Mouse (Mus musculus): ENCODE measurements around the gene Gm20441.

The Gm20441 gene

DNA sequence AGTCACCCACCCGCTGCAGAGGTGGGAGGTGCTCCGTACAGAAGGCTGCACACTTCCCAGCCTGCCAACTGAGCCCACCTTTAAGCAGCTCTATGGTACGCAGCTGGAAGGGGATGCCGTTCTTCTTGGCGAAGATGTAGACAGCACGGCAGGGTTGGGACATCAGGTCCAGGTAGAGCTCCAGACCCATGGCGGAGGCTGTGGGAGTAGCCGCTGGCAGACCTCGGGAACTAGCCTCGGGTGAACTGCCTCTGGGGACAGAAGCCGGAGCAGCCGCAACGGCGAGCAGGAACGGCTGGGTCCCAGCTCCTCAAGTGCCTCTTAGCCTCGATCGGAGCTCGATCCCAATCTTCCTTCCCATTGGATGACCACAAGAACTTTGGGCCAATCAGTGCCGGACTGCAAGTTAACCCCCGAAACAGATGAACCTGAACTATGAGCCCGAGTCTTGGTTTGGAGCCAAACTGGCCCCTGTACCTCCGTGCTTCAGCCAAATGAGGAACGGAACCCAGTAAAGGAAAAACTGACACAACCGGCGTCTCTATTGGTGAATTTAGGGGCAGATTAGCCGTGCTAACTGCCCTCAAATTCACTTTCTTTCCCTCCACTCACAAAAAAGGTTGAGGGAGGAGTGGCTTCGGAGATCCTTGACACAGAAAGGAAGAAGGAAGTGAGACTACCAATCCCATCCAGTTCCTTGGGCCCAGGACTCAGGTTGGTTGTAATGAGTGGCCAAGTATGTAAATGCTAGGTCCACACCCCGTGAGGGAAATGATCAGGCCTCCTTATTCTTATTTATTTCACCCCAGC is at the start of gene Gm20441, which contains the start of gene Gstt3:
Gene Gm20441, minus strand, starts transcription at position 186 of the 810 bp plus-strand sequence.
Gene Gstt3, minus strand, starts transcription at position 646 of the 810 bp plus-strand sequence.
- peak; percentile 63 for DNase-seq

DNA sequence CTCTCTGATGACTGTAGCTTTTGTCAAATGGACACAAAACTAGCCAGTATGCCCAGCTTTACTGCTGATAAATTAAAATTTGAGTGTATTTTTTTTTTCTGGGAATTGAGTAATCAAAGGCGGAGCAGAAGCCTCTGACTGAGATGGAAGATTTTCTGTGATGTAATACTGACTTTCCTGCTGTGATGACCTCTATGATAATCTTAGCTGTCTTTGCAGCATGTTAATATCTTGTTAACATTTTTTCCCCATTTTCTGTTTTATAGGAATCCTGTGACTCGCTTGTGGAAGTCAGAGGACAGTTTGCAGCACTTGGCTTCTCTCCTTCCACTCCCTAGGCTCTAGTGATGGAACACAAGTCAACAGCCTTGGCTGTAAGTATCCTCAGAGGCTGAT is 49.5 kb upstream of the Gm20441 start:
- DNase-seq: no peak

DNA sequence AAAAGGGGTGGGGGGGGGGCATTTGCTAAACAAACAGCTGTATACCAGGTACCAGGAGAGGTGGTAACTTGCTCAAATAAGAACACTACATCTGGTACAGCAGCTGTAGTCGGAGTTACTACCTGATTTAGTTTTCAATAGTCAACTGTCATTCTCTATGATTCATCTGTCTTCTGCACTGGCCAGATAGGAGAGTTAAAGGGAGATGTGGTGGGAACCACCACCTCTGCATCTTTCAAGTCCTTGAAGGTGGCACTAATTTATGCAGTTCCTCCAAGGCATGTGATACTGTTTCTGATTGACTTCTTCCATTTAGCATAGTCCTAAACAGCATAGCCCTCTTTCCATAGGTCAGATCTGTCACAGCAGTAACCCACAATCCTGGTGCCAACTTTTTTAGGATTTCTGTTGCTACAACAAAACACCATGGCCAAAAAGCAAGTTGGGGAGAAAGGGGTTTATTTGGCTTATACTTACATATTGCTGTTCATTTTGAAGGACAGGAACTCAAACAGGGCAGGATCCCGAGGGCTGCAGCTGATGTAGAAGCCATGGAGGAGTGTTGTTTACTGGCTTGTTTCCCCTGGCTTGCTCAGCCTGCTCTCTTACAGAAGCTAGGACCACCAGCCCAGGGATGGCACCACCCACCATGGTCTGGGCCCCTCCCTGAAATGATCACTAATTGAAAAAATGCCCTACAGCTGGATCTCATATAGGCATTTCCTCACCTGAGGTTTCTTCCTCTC is 48.9 kb upstream of the Gm20441 start:
- no peak for DNase-seq

DNA sequence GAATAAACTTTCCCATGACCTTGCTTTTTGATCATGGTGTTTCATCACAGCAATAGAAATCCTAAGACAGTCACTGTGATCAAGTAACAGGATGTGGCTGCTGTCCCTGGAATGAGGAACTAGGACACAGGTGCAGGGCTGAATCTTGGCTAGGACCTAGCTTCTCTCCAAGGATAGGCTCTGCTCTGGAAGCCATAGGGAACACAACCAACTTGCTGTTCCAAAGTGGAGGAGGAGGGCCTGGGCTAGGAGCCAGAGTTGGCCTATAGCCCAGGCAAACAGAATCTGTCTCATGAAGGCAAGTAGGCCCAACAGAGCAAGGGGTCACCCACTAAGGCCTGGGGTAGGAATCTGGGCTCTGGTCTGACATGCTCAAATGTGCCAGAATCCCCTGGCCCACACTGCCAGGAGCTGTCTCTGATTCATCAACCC is 47.8 kb upstream of the Gm20441 start:
- no peak for DNase-seq

DNA sequence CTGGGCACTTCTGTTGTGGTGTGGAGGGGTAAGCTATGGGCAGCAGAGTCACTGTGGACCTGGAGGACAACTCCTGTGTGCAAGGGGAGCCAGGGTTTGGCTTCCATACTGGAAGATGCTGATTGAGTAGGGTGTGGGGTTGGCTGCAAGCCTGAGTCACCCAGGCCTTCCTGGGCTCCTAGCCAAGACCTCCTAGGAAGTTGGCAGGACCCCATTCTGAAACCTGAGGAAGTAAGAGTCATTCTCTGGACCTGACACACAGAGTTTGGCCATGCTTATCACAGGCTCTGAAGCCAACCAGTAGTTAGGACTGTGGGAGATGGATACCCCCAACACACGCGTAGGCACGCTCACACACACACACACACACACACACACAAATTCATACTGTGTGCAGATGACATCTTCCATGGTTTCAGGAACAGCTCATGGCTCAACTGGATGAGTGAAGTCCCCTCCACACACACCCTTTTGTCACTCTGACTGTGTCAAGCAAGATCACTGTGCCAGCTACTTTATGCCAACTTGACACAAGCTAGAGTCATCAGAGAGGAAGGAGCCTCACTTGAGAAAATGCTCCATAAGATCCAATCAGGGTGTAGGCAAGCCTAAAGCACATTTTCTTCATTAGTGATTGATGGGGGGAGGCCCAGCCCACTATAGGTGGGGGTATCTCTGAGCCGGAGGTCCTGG is 47.1 kb upstream of the Gm20441 start:
- DNase-seq: no peak

DNA sequence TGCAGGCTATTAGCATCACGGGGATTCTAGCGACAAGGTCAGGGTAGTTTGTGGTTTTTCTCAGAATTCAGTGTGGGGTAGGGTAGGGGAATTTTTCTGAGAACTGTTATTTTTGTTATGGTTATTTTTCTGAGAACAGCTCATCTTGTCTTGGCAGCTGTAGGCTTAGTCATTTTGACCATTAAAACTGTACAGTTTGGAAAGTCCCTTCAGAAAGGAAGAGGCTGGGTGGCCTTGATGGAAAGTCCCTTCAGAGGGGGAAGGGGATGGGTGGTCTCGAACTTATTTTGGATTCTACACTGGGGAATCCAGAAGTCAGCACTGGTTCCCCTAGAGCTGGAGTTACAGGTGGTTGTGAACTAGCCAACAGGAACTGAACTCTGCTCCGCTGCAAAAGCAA is 43.8 kb upstream of the Gm20441 start:
- no peak for DNase-seq

DNA sequence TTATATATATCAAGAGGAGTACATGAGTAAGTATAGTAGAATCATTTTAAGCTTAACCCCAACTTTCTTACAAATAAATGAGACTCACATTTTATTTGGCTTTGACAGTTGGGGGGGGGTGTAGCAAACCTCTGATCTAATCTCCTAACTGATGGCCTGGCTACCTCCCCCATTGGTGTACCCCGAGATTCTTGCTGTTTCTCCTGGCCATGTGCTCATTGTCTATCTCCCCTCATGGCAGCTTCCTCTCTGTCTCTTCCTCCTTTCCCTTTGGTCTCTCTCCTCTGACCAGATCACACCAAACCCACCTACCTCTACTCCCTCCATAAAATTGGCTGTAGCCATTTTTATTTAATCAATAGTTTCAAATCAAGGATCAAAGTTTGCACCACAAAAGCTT is 43.0 kb upstream of the Gm20441 start:
- DNase-seq: no peak

DNA sequence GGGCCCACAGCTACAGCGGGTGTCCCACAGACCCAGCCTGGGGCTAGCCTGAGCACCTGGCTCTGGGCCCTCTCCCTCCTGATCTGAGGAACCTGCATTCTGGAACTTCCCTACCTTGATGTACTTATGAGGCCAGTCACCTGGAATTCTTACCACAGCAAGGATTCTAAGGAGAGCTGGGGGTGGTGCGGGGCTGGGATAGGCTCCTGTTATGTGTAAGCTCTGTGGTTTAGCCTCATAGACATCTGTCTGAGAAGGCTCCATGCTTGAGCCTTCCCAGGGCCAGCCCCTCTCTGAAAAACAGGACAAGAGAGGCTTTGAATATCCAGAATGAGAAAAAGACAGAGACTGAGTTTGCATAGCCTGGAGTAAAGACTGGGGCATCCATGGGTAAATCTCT is 41.7 kb upstream of the Gm20441 start, which contains the start of gene Gstt4:
Gene Gstt4, minus strand, starts transcription at position 101 of the 400 bp plus-strand sequence.
- DNase-seq: no peak

DNA sequence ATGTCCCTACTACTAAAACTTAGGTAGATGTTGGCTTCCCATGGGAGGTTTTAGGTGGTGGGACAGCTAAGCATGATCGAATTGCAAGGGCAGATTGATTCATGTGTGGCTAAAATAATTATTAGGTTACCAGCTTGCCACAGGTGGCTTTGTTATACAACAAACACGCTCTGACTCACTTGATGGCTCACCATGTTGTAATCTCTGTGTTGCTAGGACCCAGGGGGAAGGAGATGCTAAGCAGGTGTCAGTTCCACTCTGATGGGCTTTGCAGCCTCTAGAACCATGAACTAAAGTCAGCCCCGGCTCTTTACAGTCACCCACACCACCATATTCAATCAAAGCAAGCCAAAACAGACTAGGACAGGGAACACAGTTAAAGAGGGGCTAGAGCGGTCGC is 39.1 kb upstream of the Gm20441 start:
- no peak for DNase-seq

DNA sequence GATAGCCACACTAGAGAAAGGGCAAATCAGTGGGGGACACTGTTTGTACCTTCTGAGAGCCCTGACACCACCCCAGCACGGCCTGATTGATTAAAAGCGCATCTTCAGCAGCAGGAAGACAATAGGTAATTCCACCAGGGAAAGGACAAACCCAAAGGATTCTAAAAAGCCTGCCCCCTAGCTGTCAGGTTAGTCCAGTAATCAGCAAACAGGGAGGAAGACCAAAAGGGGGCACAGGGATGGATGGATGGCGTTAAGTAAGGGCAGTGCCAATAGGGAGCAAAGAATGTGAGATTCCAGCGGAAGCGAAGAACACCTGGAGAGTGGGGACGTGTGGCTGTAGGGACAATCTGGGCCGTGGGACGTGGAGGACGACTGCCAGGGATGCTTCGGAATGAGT is 37.9 kb upstream of the Gm20441 start:
- no peak for DNase-seq

DNA sequence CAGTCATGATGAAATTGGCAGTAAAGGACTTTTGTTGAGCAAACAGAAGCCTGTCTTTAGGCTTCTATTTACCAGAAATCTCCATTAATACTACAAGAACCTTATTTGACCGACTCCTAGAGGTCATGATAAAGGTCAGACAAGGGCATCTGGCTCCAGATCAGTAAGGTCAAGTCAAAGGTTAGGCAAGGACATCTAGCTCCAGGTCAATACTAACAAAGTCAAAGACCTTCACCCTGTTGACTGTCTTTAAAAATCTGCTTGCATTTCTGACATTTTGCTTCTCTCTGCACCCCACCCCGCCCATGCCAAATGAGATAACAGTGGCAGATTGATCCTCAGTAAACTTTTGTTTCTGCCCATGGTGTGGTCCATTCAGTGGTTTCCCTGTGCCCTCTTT is 23.5 kb upstream of the Gm20441 start:
- DNase-seq: no peak

DNA sequence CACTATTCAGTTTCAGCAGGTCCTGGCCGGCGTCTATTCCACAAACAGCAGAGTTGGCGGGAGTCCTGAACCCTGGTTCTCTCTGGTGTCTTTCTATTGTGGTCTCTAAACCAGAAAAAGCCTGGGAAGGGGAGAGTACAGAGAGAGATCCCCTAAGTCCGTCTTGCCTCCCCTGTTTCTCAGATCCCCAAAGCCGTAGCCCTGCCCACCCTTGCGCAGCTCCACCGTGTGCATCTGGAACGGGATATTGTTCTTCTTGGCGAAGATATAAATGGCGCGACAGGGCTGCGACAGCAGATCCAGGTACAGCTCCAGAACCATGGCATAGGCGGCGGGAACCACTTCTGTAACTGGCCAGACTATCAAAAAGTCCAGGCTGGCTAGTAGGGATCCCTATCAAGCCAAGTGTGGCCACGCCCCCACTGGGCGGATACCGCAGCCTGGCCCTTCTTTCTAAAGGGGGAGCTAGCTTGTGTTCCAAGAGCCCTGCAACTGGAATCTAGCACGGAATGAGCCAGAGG is 17.5 kb upstream of the Gm20441 start, which contains the start of gene Gstt1:
Gene Gstt1, minus strand, starts transcription at position 409 of the 521 bp plus-strand sequence.
- peak; percentile 67 for DNase-seq

DNA sequence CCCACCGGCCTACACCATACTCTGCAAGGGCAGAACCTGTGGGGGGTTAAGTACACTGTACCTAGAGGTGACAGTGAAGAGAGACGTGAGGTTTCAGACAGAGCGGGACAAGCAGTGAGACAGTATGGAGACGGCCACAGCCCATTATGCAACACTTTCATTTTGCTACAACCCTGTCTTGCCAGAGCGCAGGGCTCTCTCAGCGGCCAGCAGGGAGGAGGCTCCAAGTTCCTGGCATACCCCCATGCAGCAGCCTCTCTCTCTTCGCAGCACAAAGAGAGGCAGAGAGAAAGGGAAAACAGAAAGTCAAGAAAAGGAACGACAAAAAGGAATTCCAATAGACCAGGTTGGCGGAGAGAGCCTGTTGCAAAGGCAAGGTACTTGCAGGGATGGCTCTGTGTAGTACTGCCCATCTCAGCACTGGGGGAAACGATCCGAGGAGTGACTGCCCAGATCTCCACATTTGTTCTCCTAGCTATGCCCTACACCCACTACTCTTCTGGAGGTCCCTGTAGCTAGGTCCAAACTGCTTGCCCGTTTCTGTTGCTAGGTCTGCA is 16.9 kb upstream of the Gm20441 start:
- peak; percentile 49 for DNase-seq

DNA sequence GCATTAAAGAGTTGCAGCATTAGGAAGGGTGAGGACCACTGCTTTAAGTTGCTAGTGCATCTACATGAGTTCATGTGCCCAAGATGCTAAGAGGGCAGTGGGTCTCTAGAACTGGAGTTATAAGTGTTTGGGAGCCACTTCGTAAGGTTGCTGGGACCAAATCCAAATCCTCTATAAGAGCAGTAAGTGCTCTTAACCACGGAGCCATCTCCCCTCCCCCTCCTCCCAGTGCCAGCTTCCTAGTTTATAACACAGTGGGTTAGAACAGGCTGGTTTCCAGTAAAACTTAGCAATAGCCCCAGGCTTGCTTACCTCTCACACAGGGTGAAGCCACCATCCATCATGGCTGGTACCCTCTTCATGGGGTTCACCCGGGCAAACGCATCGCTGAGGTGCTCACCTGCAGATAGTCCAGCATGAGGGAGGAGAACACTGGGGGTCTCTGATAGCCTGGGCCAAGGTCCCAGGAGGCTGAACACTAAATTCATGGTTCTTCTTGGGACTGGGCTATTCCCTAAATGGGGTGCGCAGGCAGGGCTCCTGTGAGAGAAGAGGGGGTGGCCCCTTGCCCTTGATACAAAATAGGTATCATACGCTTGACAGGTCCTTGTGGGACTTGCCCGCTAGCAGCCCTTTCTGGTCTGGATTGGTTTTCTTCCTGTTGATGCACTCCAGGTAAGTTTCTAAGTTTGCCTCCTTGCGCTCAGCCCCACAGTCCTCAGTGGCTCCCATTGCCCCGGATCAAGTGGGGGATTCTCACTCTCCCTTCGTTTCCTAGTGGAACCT is 16.2 kb upstream of the Gm20441 start:
- no peak for DNase-seq

DNA sequence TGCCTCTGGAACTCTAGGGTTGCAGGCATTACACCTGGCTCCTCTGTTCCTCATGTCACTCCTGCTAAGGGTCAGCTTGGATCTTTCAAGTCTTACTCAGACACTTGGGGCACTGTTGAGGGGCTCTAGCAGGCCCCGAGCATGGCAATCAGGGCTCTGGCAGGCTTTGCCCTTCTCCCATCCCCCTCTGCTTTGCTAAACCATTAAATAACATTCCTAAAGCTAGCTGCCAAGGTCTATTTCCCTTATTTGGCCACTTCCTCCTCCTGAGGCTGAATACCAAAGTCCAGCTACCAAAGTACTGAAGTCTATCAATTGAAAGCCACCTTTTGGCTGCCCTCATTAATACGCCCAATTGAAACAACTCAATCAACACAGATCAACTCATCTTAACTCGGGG is 14.1 kb upstream of the Gm20441 start:
- DNase-seq: peak; percentile 37

DNA sequence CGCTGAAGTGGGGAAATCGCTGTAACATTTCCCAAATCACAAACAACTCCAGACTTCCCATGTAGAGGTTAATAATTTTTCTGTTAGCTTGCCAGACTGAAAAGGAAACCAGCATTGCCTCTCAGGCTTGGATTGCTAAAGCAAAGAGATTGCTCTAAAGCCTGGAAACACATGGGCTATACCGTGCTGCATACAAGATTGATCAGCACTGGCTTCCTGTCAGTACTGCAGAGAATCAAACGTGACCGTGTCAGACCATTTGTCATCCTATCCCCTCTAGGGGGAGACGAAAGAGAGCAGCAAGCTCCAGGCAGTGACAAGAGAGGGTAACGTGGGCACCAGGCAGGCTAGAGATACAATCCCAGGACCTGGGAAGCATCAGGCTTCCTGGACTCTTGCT is 10.0 kb upstream of the Gm20441 start:
- DNase-seq: no peak

DNA sequence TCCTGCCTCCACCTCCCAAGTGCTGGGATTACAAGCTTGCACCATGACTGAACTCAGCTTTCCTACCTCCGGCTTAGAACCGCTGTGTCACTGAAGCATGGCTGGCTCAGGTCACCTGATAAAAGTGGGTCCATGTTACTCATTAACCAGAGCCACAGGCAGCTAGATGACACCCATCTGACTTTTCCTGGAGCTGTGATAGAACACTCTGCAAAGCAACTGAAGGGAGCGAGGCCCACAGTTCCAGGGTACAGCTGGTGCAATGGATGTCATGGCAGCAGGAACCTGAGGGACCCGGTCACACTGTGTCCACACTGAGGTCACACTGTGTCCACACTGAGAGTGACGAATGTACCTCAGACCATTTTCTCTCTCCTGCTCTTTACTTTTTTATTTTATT is 9.1 kb upstream of the Gm20441 start:
- no peak for DNase-seq

DNA sequence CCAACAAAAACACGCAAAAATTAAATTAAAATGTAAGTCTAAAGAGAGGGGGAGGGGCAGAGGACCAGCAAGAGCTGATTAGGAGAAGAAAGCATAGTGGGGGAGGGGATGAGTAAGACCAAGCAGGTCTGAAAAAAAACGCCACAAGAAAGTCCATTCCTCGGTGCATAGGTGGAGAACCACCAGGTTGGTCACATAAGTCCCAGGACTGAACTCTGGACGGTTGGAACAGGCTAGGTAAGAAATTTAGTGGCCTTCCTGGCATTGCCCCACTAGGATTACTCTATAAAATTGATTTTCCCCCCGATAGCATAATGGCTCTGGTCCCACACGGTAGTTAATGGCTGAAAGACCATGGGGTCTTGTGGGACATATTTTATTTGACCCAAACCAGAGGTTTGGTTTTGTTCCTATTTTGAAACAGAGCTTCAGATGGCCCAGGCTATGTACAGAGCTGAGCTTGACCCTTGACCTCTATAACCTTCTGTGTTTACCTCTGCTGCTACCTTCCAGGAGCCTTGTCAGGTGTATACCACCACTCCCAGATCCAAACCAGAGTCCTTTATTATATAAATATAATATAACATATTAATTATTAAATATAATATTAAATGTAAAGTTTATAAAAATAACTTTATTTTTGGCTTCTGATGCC is 8.5 kb upstream of the Gm20441 start:
- no peak for DNase-seq

DNA sequence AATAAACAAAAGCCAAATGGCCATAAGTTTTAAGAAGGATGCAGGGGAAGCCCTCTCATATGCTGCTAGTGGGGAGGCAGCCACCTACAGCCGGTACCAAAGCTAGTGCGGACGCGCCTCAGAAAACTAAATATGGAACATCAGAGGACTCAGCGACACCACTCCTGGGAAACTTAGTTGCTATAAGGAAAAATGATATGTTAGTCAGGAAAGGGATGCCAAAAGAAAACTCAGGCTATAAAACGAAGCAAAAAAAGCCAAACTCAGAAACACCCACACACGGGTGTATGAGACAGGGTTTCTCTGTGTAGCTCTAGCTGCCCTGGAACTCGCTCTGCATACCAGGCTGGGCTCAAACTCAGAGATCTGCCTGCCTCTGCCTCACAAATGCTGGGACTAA is 7.5 kb upstream of the Gm20441 start:
- DNase-seq: no peak

DNA sequence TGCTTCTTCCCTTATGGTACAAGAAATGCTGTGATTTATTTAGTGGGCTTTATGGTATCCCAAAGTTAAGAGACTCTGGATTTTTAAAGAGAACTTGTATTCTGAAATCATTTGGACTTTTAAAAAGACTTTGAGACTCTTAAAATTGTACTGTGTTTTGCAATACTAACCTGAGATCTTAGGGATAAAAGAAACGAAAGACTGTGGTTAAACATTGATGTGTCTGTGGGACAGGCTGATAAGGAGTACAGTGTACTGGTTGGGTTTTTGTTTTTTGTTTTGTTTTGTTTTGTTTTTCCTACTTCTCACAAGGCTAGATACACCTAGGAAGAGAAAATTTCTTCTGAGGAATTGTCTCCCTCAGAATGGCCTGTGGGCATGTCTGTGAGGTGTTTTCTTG is 4.7 kb upstream of the Gm20441 start:
- no peak for DNase-seq
